Mouse (Mus musculus) thymus, adult 18-20 months (tissue): ENCODE data around the gene Samd7.
A peak's percentile ranks its signal among the peaks of the same experiment; 100 is the strongest.

Experiments used
- DNase-seq, 2 experiments: peaks; one replicate each; pipeline ENCODE4 v3.0.0; 2022; ENCODE audit warnings: mixed read lengths in 2 of 2

Samd7 gene

DNA sequence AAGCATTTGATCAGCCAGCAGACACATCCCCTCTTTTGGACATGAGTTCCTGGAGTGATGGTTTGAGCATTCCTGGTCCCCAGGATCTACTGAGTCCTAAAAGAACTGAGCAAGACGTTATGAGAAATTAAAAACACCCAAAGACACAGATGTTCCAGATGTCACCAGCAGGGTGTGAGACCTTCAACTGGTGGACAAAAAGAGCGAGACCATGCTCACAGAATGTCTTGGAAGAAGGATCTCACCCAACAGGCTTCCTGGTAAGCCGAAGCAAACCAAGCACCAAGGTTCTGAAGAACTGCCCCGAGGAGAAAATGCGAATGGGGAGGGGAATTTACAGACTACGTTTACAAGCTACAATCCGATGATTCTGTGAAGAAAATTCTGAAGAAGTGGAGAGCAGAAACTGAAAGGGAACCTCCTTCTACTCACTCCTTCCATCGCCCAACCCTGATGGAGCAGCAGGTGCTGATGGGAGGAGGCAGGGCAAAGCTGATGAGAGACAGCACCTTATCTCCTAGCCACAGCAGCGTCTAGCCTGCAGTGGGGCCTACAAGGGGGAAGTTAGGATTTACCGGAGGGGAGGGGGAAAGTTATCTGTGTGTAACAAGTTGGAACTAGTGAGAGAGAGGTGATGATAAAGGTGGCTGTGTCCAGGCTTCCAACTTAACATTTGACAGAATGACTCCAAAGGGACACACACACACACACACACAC is 19.4 kb downstream of the Samd7 start:
- peak; percentile 5 to 35 for DNase-seq

- no peak for DNase-seq
Observed at GRCm38 (mm10) chr3:30766177-30766576, 20.1 kb downstream of the Samd7 start.

DNA sequence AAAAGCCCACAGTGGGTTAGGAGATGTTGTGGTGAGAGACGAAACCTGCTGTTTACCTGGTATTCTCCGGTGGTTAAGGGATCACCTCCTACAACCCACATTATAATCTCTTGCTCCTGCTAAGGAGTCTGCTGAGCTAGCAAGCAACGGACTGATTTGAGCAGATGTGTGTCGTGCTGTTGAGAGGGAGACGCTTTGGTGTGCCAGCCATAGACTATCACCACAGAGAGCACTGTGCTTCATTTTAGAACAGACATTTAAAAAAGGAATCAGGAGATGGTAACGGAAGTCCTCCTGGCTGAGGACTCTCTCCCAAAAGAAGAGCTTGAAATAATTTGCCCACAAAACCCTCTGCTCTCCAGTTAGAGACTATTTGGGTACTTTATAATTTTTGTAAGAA is 21.2 kb downstream of the Samd7 start:
- DNase-seq, result no peak

DNA sequence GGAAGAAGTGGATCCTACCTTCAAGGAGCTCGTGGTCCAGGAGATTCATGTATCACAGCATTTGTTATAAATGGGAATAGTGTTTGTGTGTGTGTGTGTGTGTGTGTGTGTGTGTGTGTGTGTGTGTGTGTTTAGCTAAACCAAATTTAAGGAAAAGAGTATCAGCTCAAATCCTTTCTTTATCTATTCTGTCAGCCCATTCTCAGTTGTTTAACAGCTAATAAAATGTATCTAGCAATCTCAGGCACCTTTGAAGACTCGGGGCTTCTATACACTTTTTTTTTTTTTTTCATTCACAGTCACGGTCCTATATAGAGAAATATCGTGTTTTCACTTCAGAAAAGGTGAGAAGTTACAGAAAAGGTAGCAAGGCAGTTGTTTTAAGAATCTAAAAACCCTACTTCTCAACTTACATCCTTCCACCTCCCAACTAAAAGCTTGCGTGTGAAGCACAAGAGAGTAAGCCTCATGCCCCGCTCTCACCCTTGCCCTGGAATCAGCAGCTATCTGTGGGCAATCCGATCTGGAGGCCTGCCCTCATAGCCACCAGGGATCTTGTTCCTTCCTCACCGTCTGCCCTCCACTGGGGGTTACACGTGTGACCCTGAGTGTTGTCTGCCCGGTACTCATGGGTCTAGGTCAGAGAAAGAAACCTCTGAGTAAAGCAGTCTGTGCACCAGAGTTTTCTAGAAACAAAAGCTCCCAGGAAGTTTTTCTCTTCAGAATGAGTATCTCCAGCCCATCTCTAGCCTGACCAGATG is 23.8 kb downstream of the Samd7 start:
- DNase-seq, result no peak

DNA sequence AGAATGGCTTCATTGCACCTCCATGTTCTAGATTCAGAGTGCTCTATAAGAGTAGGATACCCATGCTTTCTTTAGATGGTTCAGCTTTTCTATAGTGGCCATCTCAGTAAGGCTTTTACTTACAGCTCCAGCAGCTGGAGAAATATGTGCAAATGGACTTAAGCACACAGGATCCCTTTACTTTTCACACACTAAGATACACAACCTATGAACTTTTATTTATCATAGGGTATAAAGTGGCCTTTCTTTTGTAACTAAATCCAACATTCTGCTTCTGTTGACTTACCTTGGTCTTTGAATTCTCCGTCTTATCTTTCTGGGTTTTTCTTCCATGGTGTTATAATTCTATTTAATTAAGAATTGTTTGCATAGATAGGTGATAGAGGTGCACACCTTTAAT is 25.5 kb downstream of the Samd7 start:
- DNase-seq, result no peak

DNA sequence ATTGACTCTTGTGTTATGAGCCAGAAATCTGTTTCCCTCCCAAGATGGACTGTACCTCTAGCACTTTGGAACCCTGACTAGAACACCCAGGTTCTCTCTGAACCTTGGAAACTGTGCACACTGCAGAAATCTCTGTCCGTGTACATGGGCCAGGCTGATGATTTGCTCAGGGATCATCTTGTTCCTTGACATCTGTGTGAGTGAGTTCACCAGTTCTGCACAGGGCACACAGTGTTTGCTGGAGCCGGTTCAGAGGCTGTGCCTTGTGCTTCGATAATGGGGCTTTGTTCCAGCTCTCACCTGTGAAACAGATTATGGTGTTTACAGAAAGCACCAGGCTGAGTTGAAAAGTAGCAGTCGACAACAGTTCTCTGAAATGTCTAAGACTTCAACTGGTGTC is 26.5 kb downstream of the Samd7 start:
- no peak for DNase-seq

DNA sequence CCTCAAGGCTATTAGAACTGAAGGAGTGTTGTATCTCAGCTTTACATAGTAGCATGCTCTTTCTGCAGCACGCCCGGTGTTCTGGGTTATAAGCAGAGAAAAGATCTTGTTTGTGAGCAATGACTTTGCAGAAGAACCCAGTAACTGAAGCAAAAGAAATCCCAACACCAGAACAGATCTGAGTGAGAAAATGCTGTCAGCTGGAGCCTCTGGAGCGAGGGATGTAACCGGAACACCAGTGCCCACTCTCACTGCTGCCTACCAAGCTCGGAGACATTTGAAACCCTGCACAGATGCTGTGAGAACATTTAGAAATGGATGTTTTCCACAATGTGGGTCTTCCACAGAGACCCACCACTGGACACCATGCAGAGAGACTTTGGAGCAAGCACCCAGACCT is 28.6 kb downstream of the Samd7 start:
- no peak for DNase-seq

DNA sequence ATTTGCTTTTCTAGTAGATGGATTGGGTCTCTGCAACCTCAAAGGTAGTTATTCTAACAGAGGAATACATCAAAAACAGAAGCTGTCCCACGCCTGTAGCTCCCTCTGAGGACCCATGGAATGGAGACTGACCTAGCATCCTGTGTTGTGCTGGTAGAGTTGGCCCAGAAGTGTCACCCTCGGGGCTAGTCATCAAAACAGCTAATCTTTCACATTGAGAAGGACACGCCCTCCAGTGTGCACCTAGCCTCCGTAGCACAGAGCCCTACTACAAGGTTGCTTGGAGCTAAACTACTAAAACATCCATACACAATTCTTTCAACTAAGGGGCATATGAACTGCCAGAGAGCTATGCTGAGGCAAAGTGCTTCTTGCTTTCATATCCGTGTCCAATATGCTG is 31.9 kb downstream of the Samd7 start:
- DNase-seq, result no peak

DNA sequence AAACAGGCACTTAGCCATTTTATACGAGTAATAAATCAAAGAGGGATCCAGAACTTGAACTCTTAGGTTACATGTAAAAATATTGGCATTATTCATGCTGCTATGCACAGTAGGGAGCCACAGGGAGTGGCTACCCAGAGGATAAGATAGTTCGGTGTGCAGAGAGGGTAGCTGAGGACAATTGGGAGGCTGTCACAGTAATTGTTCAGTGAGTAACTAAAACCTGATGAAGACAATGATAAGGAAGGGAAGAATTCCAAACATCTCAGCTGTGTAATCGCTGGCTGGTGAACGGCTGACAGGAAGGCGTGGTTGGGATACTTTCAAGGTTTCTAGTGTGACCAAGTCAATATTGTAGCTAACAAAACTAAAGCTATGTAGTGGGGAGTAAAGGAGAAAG is 42.4 kb downstream of the Samd7 start:
- no peak for DNase-seq

DNA sequence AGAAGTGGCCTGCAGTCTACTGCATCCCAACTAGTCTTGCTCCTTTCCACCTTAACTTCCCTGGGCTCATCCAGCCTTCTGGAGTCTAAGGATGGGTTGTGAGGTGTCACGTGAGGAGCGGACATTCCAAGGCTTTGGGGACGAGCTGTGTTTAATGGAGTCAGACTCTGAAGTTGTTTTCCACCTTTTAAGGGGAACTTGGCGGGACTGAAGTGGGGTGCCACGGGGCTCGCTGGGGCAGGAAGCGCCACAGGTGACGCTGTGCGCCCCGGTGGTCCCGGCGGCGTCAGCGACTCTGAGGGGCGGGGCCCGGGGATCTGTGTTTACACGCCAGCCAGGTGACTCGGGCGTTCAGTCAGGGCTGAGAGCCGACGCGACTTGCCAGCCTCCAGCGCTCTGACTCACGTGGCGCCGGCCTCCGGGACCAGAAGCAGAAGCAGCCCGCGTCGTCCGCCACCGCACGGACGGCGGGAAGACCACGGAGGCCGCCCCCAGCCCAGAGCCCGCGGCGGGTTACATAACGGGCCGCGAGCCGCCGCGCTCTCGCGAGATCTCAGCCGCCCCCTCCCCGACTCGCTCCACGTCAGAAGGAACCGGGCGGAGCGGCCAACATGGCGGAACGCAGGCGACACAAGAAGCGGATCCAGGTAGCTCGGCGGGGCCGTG is 46.8 kb downstream of the Samd7 start, which contains the start of gene Sec62:
Gene Sec62 (plus strand): TSS at position 139 of the 666 bp plus-strand sequence.
- DNase-seq, result peak; percentile 87 to 89

DNA sequence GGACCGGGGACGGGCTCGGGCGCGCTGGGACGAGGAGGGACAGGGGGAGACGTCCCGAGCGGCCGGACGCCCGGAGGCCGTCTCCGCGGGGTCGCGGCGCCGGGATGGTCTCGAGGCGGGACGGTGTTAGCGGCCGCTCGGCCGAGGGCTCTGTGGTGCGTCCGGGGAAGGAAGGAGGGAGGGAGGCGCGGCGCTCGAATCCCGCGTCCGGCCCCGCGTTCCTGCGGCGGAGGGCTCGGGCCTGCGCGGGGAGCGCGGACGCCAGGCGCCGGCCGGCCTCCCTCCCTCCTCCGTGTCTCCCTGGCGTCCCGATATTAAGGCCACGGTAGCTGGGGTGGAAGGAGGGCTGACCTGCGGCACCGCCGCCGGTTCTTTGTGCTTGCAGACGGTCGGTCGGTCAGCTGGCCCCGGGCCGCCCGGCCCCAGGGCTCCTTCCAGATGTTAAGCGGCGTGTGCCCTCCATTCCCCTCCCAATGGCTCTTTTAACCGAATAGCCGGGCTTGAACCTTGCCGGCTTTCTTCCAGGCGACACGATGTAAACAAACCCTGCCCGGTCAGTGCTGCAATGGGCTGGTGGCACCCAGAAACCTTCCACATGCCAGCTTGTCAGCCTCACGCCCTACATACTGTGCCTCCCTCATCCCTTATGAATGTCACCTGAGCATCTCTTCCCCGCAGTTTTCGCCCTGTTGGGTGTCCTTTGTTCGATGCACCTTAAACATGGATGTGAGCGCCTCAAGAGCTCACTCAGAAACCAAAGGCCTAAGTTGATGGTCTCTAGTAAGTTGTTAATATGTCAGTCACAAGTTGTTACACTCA is 47.5 kb downstream of the Samd7 start:
- DNase-seq, result peak; percentile 15 to 21

- no peak for DNase-seq
Observed at GRCm38 (mm10) chr3:30802171-30802570, 56.1 kb downstream of the Samd7 start.

GRCm38 (mm10) chr3:30812881-30813280 is 66.8 kb downstream of the Samd7 start:
- no peak for DNase-seq
